Mouse (Mus musculus) MEL (cell line): Measurements from ENCODE around the gene Hnrnpll. TPM values are rescaled to one million over a fixed set of nuclear protein-coding genes. Genes with fewer than 3 reads are reported as not detected.
"Not testable (repeated sequence)": the region's sequence is repeated elsewhere in the genome, so short reads cannot be mapped to it uniquely, and the experiment has no call there.

Experiments used
- DNase-seq: peaks from one replicate; pipeline ENCODE4 v3.0.0; 2011; ENCODE audit warnings: low read depth, low spot score
- H3K27ac ChIP-seq: 2 replicates; pipeline ENCODE4 v1.5.1; 2012; ENCODE audit warnings: low read depth, mild to moderate bottlenecking, control low read depth, low read length, moderate library complexity; ENCODE audit not compliant: control insufficient read depth
- H3K27me3 ChIP-seq, 2 experiments: fragments of 150-350 bp in 1 of 2; sonication (generic) in 1 of 2; 2 replicates each; pipeline ENCODE4 v1.6.1; 2012; ENCODE audit warnings: low read length in 2 of 2, mild to moderate bottlenecking in 2 of 2, improper control_type of control experiment in 1 of 2, moderate library complexity in 1 of 2; ENCODE audit not compliant: insufficient read depth in 2 of 2, control insufficient read depth in 1 of 2
- H3K36me3 ChIP-seq, 2 experiments: 2 replicates each; pipeline ENCODE4 v1.6.1; 2012 to 2014; ENCODE audit warnings: low read length in 2 of 2, improper control_type of control experiment in 1 of 2, inconsistent platforms in 1 of 2, mild to moderate bottlenecking in 1 of 2; ENCODE audit not compliant: insufficient read depth in 2 of 2, control insufficient read depth in 1 of 2
- H3K4me1 ChIP-seq, 2 experiments: fragments of 150-350 bp in 1 of 2; sonication (generic) in 1 of 2; 2 replicates each; pipeline ENCODE4 v1.6.1; 2012; ENCODE audit warnings: low read length in 2 of 2, improper control_type of control experiment in 1 of 2, mild to moderate bottlenecking in 1 of 2; ENCODE audit not compliant: insufficient read depth in 2 of 2, control insufficient read depth in 1 of 2
- H3K4me3 ChIP-seq, 2 experiments: fragments of 150-350 bp in 1 of 2; sonication (generic) in 1 of 2; 2 replicates each; pipeline ENCODE4 v1.5.1; 2012; ENCODE audit warnings: low read depth in 2 of 2, low read length in 2 of 2, mild to moderate bottlenecking in 2 of 2, moderate library complexity in 2 of 2, control low read depth in 1 of 2, improper control_type of control experiment in 1 of 2; ENCODE audit not compliant: control insufficient read depth in 1 of 2, insufficient read depth in 1 of 2
- H3K79me2 ChIP-seq: 2 replicates; pipeline ENCODE4 v1.6.1; 2012; ENCODE audit warnings: mild to moderate bottlenecking, low read length, moderate library complexity; ENCODE audit not compliant: control insufficient read depth, poor library complexity, insufficient read depth
- H3K9ac ChIP-seq: 2 replicates; pipeline ENCODE4 v1.6.1; 2012; ENCODE audit warnings: low read depth, mild to moderate bottlenecking, control low read depth, low read length, moderate library complexity; ENCODE audit not compliant: control insufficient read depth, poor library complexity, severe bottlenecking
- H3K9me3 ChIP-seq: fragments of 150-350 bp; sonication (generic); replicated peaks from 2 replicates; pipeline ENCODE4 v1.6.1; 2012; ENCODE audit warnings: mild to moderate bottlenecking, low read length, improper control_type of control experiment, moderate library complexity; ENCODE audit not compliant: insufficient read depth
- BHLHE40 ChIP-seq: IDR thresholded peaks from 2 replicates; pipeline ENCODE4 v1.6.1; 2012; ENCODE audit warnings: low read depth, mild to moderate bottlenecking, inconsistent platforms, low read length, improper control_type of control experiment, borderline replicate concordance
- CHD2 ChIP-seq: IDR thresholded peaks from 2 replicates; pipeline ENCODE4 v1.6.1; 2011; ENCODE audit warnings: low read length, improper control_type of control experiment
- ELF1 ChIP-seq: IDR thresholded peaks from 2 replicates; pipeline ENCODE4 v1.6.1; 2014; ENCODE audit warnings: low read depth, mild to moderate bottlenecking, inconsistent platforms, low read length, improper control_type of control experiment, moderate library complexity
- EP300 ChIP-seq, 2 experiments: IDR thresholded peaks; 2 replicates each; pipeline ENCODE4 v1.6.1; 2011; ENCODE audit warnings: improper control_type of control experiment in 2 of 2, low read length in 2 of 2, low read depth in 1 of 2, mild to moderate bottlenecking in 1 of 2
- ETS1 ChIP-seq: IDR thresholded peaks from 2 replicates; pipeline ENCODE4 v1.6.1; 2012; ENCODE audit warnings: low read depth, mild to moderate bottlenecking, inconsistent platforms, low read length, improper control_type of control experiment, moderate library complexity
- GATA1 ChIP-seq: IDR thresholded peaks from 2 replicates; pipeline ENCODE4 v1.6.1; 2011; ENCODE audit warnings: low read depth, low read length, improper control_type of control experiment
- JUND ChIP-seq: IDR thresholded peaks from 2 replicates; pipeline ENCODE4 v1.6.1; 2011; ENCODE audit warnings: low read depth, mild to moderate bottlenecking, improper control_type of control experiment, low read length
- KAT2A ChIP-seq: conservative IDR thresholded peaks from 2 replicates; pipeline ENCODE4 v1.6.1; 2012; ENCODE audit warnings: low read depth, low read length, improper control_type of control experiment, inconsistent platforms
- MAX ChIP-seq: IDR thresholded peaks from 2 replicates; pipeline ENCODE4 v1.6.1; 2011; ENCODE audit warnings: low read length, improper control_type of control experiment
- MAZ ChIP-seq: IDR thresholded peaks from 2 replicates; pipeline ENCODE4 v1.6.1; 2012; ENCODE audit warnings: low read depth, mild to moderate bottlenecking, inconsistent platforms, low read length, improper control_type of control experiment
- MEF2A ChIP-seq: IDR thresholded peaks from 2 replicates; pipeline ENCODE4 v1.6.1; 2014; ENCODE audit warnings: low read depth, mild to moderate bottlenecking, inconsistent platforms, low read length, improper control_type of control experiment; ENCODE audit not compliant: poor library complexity, insufficient replicate concordance, severe bottlenecking; ENCODE audit errors: extremely low read depth
- MXI1 ChIP-seq: IDR thresholded peaks from 2 replicates; pipeline ENCODE4 v1.6.1; 2011; ENCODE audit warnings: mild to moderate bottlenecking, low read depth, low read length, improper control_type of control experiment
- MYB ChIP-seq: IDR thresholded peaks from 2 replicates; pipeline ENCODE4 v1.6.1; 2011; ENCODE audit warnings: mild to moderate bottlenecking, low read depth, low read length, improper control_type of control experiment
- MYC ChIP-seq: IDR thresholded peaks from 2 replicates; pipeline ENCODE4 v1.6.1; 2011; ENCODE audit warnings: low read depth, mild to moderate bottlenecking, low read length, improper control_type of control experiment, moderate library complexity
- NELFE ChIP-seq: IDR thresholded peaks from 2 replicates; pipeline ENCODE4 v1.6.1; 2011; ENCODE audit warnings: low read depth, low read length, improper control_type of control experiment
- NRF1 ChIP-seq: IDR thresholded peaks from 2 replicates; pipeline ENCODE4 v1.6.1; 2014; ENCODE audit warnings: low read depth, mild to moderate bottlenecking, inconsistent platforms, low read length, improper control_type of control experiment, moderate library complexity; ENCODE audit not compliant: poor library complexity, insufficient read depth, severe bottlenecking
- POLR2AphosphoS5 ChIP-seq: IDR thresholded peaks from 2 replicates; pipeline ENCODE4 v1.6.1; 2012; ENCODE audit warnings: low read depth, borderline replicate concordance, mild to moderate bottlenecking, inconsistent platforms, low read length, moderate library complexity, mixed read lengths
- RAD21 ChIP-seq: IDR thresholded peaks from 2 replicates; pipeline ENCODE4 v1.6.1; 2011; ENCODE audit warnings: mild to moderate bottlenecking, low read depth, low read length, improper control_type of control experiment
- RCOR1 ChIP-seq: IDR thresholded peaks from 2 replicates; pipeline ENCODE4 v1.6.1; 2012; ENCODE audit warnings: low read depth, mild to moderate bottlenecking, inconsistent platforms, low read length, improper control_type of control experiment
- SIN3A ChIP-seq: IDR thresholded peaks from 2 replicates; pipeline ENCODE4 v1.6.1; 2012; ENCODE audit warnings: low read length, improper control_type of control experiment, inconsistent platforms
- SMC3 ChIP-seq: IDR thresholded peaks from 2 replicates; pipeline ENCODE4 v1.6.1; 2011; ENCODE audit warnings: low read depth, low read length, improper control_type of control experiment
- TAL1 ChIP-seq: IDR thresholded peaks from 2 replicates; pipeline ENCODE4 v1.6.1; 2012; ENCODE audit warnings: mild to moderate bottlenecking, inconsistent platforms, low read length, moderate library complexity, mixed read lengths
- TBP ChIP-seq: IDR thresholded peaks from 2 replicates; pipeline ENCODE4 v1.8.0; 2011; ENCODE audit warnings: low read depth, low read length, improper control_type of control experiment
- TCF12 ChIP-seq: IDR thresholded peaks from 2 replicates; pipeline ENCODE4 v1.6.1; 2014; ENCODE audit warnings: low read depth, mild to moderate bottlenecking, inconsistent platforms, low read length, improper control_type of control experiment, moderate library complexity
- UBTF ChIP-seq: IDR thresholded peaks from 2 replicates; pipeline ENCODE4 v1.6.1; 2012; ENCODE audit warnings: low read depth, mild to moderate bottlenecking, inconsistent platforms, low read length, improper control_type of control experiment, moderate library complexity, borderline replicate concordance; ENCODE audit not compliant: insufficient read depth
- USF1 ChIP-seq: IDR thresholded peaks from 2 replicates; pipeline ENCODE4 v1.6.1; 2014; ENCODE audit warnings: low read depth, mild to moderate bottlenecking, inconsistent platforms, low read length, improper control_type of control experiment, moderate library complexity
- ZC3H11A ChIP-seq: IDR thresholded peaks from 2 replicates; pipeline ENCODE4 v1.6.1; 2012; ENCODE audit warnings: low read depth, mild to moderate bottlenecking, inconsistent platforms, low read length, improper control_type of control experiment
- ZKSCAN1 ChIP-seq: IDR thresholded peaks from 2 replicates; pipeline ENCODE4 v1.6.1; 2012; ENCODE audit warnings: low read depth, mild to moderate bottlenecking, inconsistent platforms, low read length, improper control_type of control experiment, moderate library complexity
- ZMIZ1 ChIP-seq: IDR thresholded peaks from 2 replicates; pipeline ENCODE4 v1.6.1; 2012; ENCODE audit warnings: low read depth, mild to moderate bottlenecking, inconsistent platforms, low read length, improper control_type of control experiment, moderate library complexity
- polyA plus RNA-seq, 2 experiments: library from polyadenylated mRNA; stranded (reverse) in 1 of 2; unstranded in 1 of 2; fragments of >175 nt in 1 of 2; fragments of >200 nt in 1 of 2; gene quantifications; 2 replicates each; pipeline versions ENCODE4 v1.2.1 to v1.2.4; 2012; ENCODE audit warnings: low replicate concordance in 2 of 2, low read depth in 1 of 2; ENCODE audit not compliant: insufficient read length in 2 of 2, insufficient read depth in 1 of 2, missing spikeins in 1 of 2
- total RNA-seq: library from RNA; depleted of rRNA; stranded (reverse); fragments of 300-350 nt; gene quantifications from 2 replicates; pipeline ENCODE4 v1.2.3, GENCODE M21; 2012

The Hnrnpll gene
- total and polyA plus RNA-seq, 3 experiments: 48.7 to 142 (median 77.7) TPM

DNA sequence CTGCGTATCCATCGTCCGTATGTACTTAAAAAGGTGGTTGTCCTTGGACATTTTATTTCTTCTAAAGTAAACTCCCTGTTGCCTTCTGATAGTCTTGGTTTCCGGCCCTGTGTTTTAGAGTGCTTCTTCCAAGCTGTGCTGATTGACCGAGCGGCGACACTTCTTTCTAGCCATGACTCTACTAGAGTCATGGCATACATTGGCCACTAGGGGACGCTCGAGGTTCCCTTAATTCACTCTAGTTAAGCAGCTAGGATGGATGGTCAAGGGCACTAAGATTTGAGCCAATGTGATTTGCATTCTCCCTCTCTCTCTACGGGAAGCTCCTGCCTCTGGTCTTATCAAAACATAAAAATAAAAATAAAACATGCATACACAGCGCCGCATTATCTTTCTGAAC is 44.7 kb downstream of the Hnrnpll start (continued):
- TF ChIP-seq BHLHE40: no peak
- no peak for TF ChIP-seq EP300 (IDR thresholded peaks at IDR 0.05; ENCODE audit: low read depth in 1 of 2, low read length in 2 of 2)
- TF ChIP-seq MYC: no peak
- TF ChIP-seq ZMIZ1: no peak
- no peak for TF ChIP-seq POLR2AphosphoS5
- TF ChIP-seq UBTF: no peak
- TF ChIP-seq TAL1: no peak
- TF ChIP-seq MYB: no peak
- no peak for TF ChIP-seq ZKSCAN1
- TF ChIP-seq RAD21: peak; percentile 87
- no peak for TF ChIP-seq MAZ
- no peak for TF ChIP-seq NELFE
- no peak for TF ChIP-seq CHD2
- no peak for TF ChIP-seq MXI1
- peak; percentile 49; the same call in 1 of the 2 replicates for TF ChIP-seq SIN3A
- TF ChIP-seq JUND: no peak
- no peak for TF ChIP-seq USF1
- TF ChIP-seq MEF2A: no peak
- no peak for TF ChIP-seq KAT2A
- TF ChIP-seq, all 39 proteins: peak for 6

DNA sequence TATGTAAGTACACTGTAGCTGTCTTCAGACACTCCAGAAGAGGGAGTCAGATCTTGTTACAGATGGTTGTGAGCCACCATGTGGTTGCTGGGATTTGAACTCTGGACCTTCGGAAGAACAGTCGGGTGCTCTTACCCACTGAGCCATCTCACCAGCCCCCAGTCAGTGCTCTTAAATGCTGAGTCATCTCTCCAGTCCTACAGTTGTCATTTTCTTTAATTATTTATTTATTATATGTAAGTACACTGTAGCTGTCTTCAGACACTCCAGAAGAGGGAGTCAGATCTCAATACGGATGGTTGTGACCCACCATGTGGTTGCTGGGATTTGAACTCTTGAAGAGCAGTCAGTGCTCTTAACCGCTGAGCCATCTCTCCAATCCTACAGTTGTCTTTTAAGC is 45.7 kb downstream of the Hnrnpll start:
- not testable (repeated sequence) for H3K9ac ChIP-seq
- peak; percentile 73 for TF ChIP-seq TBP
- TF ChIP-seq, all 39 proteins: peak for 1; not testable (repeated sequence) for 38
- not testable (repeated sequence) for H3K4me3 ChIP-seq, H3K79me2 ChIP-seq, H3K27ac ChIP-seq, DNase-seq, H3K27me3 ChIP-seq, H3K9me3 ChIP-seq
- H3K36me3 ChIP-seq: peaks cover 0 to 11% of the 10 kb centered on the region in 2 experiments; a peak in 2 of 4 replicates
- peaks cover 5 to 24% of the 10 kb centered on the region in 2 experiments for H3K4me1 ChIP-seq

DNA sequence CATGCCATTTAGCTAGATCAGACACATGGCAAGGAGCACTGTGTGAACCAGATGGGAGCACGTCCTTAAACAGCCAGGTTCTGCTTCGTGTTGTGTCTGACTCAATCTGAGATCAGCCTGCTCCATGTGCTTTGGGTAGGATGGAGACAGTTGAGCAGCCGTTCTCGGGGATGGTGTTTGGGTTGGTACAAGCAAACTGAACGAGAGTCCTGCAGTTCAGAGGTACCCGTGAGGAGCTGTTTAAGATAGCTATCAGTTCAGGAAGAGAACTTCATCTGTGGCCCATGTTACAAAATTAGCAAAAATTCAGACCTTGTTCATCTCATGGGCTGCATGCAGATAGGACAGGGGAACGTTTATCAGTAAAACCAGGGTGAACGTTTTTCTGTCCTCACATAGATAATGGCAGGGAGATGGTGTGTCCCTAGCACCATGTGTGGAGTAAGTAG is 47.7 kb downstream of the Hnrnpll start:
- no peaks in the 10 kb centered on the region for H3K9me3 ChIP-seq
- H3K27me3 ChIP-seq: no peaks in the 10 kb centered on the region
- H3K9ac ChIP-seq: no peak overlapping the region
- H3K79me2 ChIP-seq: no peaks in the 10 kb centered on the region
- H3K36me3 ChIP-seq: peaks cover 0 to 11% of the 10 kb centered on the region in 2 experiments; a peak in 2 of 4 replicates
- DNase-seq: peak; percentile 81
- H3K4me1 ChIP-seq: peaks cover 5 to 25% of the 10 kb centered on the region in 2 experiments
- peak overlapping the region; percentile 12 to 53 for H3K4me3 ChIP-seq
- H3K27ac ChIP-seq: peak overlapping the region; percentile 74
- TF ChIP-seq RCOR1 (peak; percentile 69), MAX (peak; percentile 75), ETS1 (peak; percentile 88; the same call in 1 of the 2 replicates), NRF1 (no peak), TCF12 (peak; percentile 96), SIN3A (peak; percentile 76), TAL1 (peak; percentile 69), SMC3 (0 out of 2 replicates have a peak, but pooled peaks have one; percentile 18), ZC3H11A (0 out of 2 replicates have a peak, but pooled peaks have one; percentile 11), MYB (peak; percentile 92), MYC (peak; percentile 90), ELF1 (no peak), EP300 (IDR thresholded peaks at IDR 0.05; ENCODE audit: low read depth in 1 of 2, low read length in 2 of 2) (peak; percentile 95 to 98), MXI1 (peak; percentile 72), GATA1 (peak; percentile 96), MEF2A (peak; percentile 82; the same call in 1 of the 2 replicates), POLR2AphosphoS5 (no peak)
